Mouse (Mus musculus): Measurements from ENCODE around the gene Prss22.
"Not testable (repeated sequence)": the region's sequence is repeated elsewhere in the genome, so short reads cannot be mapped to it uniquely, and the experiment has no call there.

GRCm38 (mm10) chr17:23947486-23947885, 50.4 kb downstream of the Prss22 start:
- not testable (repeated sequence) for TF ChIP-seq CTCF (IDR thresholded peaks at IDR 0.05; ENCODE audit: low read depth, low read length); POLR2A (IDR thresholded peaks at IDR 0.05; ENCODE audit: extremely low read depth, insufficient read depth, low read length)

Measured in liver, adult 2 months (tissue).